Mouse (Mus musculus) CH12.LX (cell line): ENCODE data around the gene Defb28. TPM values are rescaled to one million over a fixed set of nuclear protein-coding genes. Genes with fewer than 3 reads are reported as not detected.

Experiments
- DNase-seq: peaks from one replicate; pipeline ENCODE4 v3.0.0-alpha.2; 2013; ENCODE audit errors: extremely low read depth
- H3K27ac ChIP-seq: 2 replicates; pipeline ENCODE4 v1.5.1; 2012; ENCODE audit warnings: low read depth, mild to moderate bottlenecking, control low read depth, moderate library complexity; ENCODE audit not compliant: insufficient read depth
- H3K27me3 ChIP-seq: replicated peaks from 2 replicates; pipeline ENCODE3; 2012; ENCODE audit warnings: inconsistent platforms
- H3K36me3 ChIP-seq, 2 experiments: replicated peaks in 1 of 2; 2 replicates each; pipeline versions ENCODE3 to v1.6.1; 2012; ENCODE audit warnings: inconsistent platforms in 1 of 2, low read length in 1 of 2, mild to moderate bottlenecking in 1 of 2, mixed read lengths in 1 of 2, moderate library complexity in 1 of 2; ENCODE audit not compliant: control insufficient read depth in 1 of 2, insufficient read depth in 1 of 2
- H3K4me1 ChIP-seq, 2 experiments: 2 replicates each; pipeline ENCODE4 v1.6.1; 2012; ENCODE audit warnings: inconsistent platforms in 1 of 2, moderate library complexity in 1 of 2; ENCODE audit not compliant: insufficient read depth in 2 of 2, control insufficient read depth in 1 of 2
- H3K4me2 ChIP-seq: 2 replicates; pipeline ENCODE4 v1.6.1; 2012; ENCODE audit warnings: low read depth, mild to moderate bottlenecking, control low read depth; ENCODE audit not compliant: poor library complexity, insufficient read depth, severe bottlenecking
- H3K4me3 ChIP-seq, 3 experiments: fragments of 150-350 bp in 1 of 3; sonication (generic) in 1 of 3; replicated peaks in 1 of 3; 2 replicates each; pipeline versions ENCODE3 to v1.5.1; 2011 to 2012; ENCODE audit warnings: low read depth in 2 of 3, low read length in 2 of 3, mild to moderate bottlenecking in 2 of 3, moderate library complexity in 2 of 3, control low read depth in 1 of 3, improper control_type of control experiment in 1 of 3, inconsistent platforms in 1 of 3, mixed read lengths in 1 of 3; ENCODE audit not compliant: poor library complexity in 1 of 3
- H3K79me2 ChIP-seq: replicated peaks from 2 replicates; pipeline ENCODE4 v1.6.1; 2012; ENCODE audit warnings: mild to moderate bottlenecking, moderate library complexity; ENCODE audit not compliant: control insufficient read depth, poor library complexity, insufficient read depth, severe bottlenecking; ENCODE audit errors: extremely low read depth
- H3K9ac ChIP-seq: 2 replicates; pipeline ENCODE4 v1.6.1; 2012; ENCODE audit warnings: low read depth, mild to moderate bottlenecking, control low read depth, moderate library complexity; ENCODE audit not compliant: insufficient read depth
- H3K9me3 ChIP-seq: replicated peaks from 2 replicates; pipeline ENCODE3; 2012; ENCODE audit warnings: low read length, inconsistent platforms, mixed read lengths
- CHD1 ChIP-seq: IDR thresholded peaks from 2 replicates; pipeline ENCODE4 v1.6.1; 2012; ENCODE audit warnings: low read depth, low read length, improper control_type of control experiment, inconsistent platforms
- CHD2 ChIP-seq: IDR thresholded peaks from 2 replicates; pipeline ENCODE4 v1.6.1; 2011; ENCODE audit warnings: low read length, improper control_type of control experiment
- CTCF ChIP-seq, 2 experiments: IDR thresholded peaks in 1 of 2; conservative IDR thresholded peaks in 1 of 2; 2 replicates each; pipeline ENCODE4 v1.5.1; 2011 to 2012; ENCODE audit warnings: low read depth in 2 of 2, low read length in 2 of 2, improper control_type of control experiment in 1 of 2, inconsistent platforms in 1 of 2, mild to moderate bottlenecking in 1 of 2, moderate library complexity in 1 of 2
- E2F4 ChIP-seq: IDR thresholded peaks from 2 replicates; pipeline ENCODE4 v1.6.1; 2011; ENCODE audit warnings: low read depth, low read length, improper control_type of control experiment; ENCODE audit not compliant: insufficient replicate concordance
- ELF1 ChIP-seq: IDR thresholded peaks from 2 replicates; pipeline ENCODE4 v1.6.1; 2014; ENCODE audit warnings: low read depth, mild to moderate bottlenecking, inconsistent platforms, low read length, improper control_type of control experiment
- ETS1 ChIP-seq: conservative IDR thresholded peaks from 2 replicates; pipeline ENCODE4 v1.6.1; 2012; ENCODE audit warnings: low read depth, mild to moderate bottlenecking, inconsistent platforms, low read length, improper control_type of control experiment, moderate library complexity
- GABPA ChIP-seq: IDR thresholded peaks from 2 replicates; pipeline ENCODE4 v1.6.1; 2012; ENCODE audit warnings: low read depth, low read length, improper control_type of control experiment, inconsistent platforms; ENCODE audit not compliant: insufficient replicate concordance
- IRF4 ChIP-seq: IDR thresholded peaks from 2 replicates; pipeline ENCODE4 v1.6.1; 2014; ENCODE audit warnings: low read depth, mild to moderate bottlenecking, inconsistent platforms, low read length, improper control_type of control experiment
- MAZ ChIP-seq: IDR thresholded peaks from 2 replicates; pipeline ENCODE4 v1.6.1; 2012; ENCODE audit warnings: low read depth, mild to moderate bottlenecking, inconsistent platforms, low read length, improper control_type of control experiment, moderate library complexity
- MEF2A ChIP-seq: IDR thresholded peaks from 2 replicates; pipeline ENCODE4 v1.6.1; 2014; ENCODE audit warnings: low read depth, mild to moderate bottlenecking, inconsistent platforms, low read length, improper control_type of control experiment, borderline replicate concordance
- MXI1 ChIP-seq: IDR thresholded peaks from 2 replicates; pipeline ENCODE4 v1.6.1; 2011; ENCODE audit warnings: mild to moderate bottlenecking, low read depth, low read length, improper control_type of control experiment
- MYC ChIP-seq: IDR thresholded peaks from 2 replicates; pipeline ENCODE4 v1.6.1; 2011; ENCODE audit warnings: low read depth, mild to moderate bottlenecking, improper control_type of control experiment, low read length
- NELFE ChIP-seq: IDR thresholded peaks from 2 replicates; pipeline ENCODE4 v1.6.1; 2011; ENCODE audit warnings: low read depth, low read length, improper control_type of control experiment
- NRF1 ChIP-seq: IDR thresholded peaks from 2 replicates; pipeline ENCODE4 v1.6.1; 2014; ENCODE audit warnings: low read depth, mild to moderate bottlenecking, inconsistent platforms, low read length, improper control_type of control experiment, moderate library complexity
- POLR2A ChIP-seq: IDR thresholded peaks from 2 replicates; pipeline ENCODE4 v1.6.1; 2011; ENCODE audit warnings: low read depth, mild to moderate bottlenecking, improper control_type of control experiment, low read length
- POLR2AphosphoS2 ChIP-seq: IDR thresholded peaks from 2 replicates; pipeline ENCODE4 v1.6.1; 2011; ENCODE audit warnings: low read depth, low read length, improper control_type of control experiment
- RAD21 ChIP-seq: IDR thresholded peaks from 2 replicates; pipeline ENCODE4 v1.6.1; 2011; ENCODE audit warnings: low read depth, mild to moderate bottlenecking, low read length, improper control_type of control experiment, moderate library complexity
- RCOR1 ChIP-seq: conservative IDR thresholded peaks from 2 replicates; pipeline ENCODE4 v1.6.1; 2012; ENCODE audit warnings: low read depth, mild to moderate bottlenecking, inconsistent platforms, low read length, improper control_type of control experiment
- SMC3 ChIP-seq: IDR thresholded peaks from 2 replicates; pipeline ENCODE4 v1.6.1; 2011; ENCODE audit warnings: low read depth, low read length, improper control_type of control experiment
- TCF12 ChIP-seq: IDR thresholded peaks from 2 replicates; pipeline ENCODE4 v1.6.1; 2014; ENCODE audit warnings: low read depth, mild to moderate bottlenecking, inconsistent platforms, low read length, improper control_type of control experiment
- UBTF ChIP-seq: IDR thresholded peaks from 2 replicates; pipeline ENCODE4 v1.6.1; 2012; ENCODE audit warnings: low read depth, mild to moderate bottlenecking, inconsistent platforms, low read length, improper control_type of control experiment, moderate library complexity
- USF1 ChIP-seq: IDR thresholded peaks from 2 replicates; pipeline ENCODE4 v1.6.1; 2014; ENCODE audit warnings: low read depth, mild to moderate bottlenecking, inconsistent platforms, low read length, improper control_type of control experiment
- ZC3H11A ChIP-seq: IDR thresholded peaks from 2 replicates; pipeline ENCODE4 v1.6.1; 2012; ENCODE audit warnings: low read depth, mild to moderate bottlenecking, inconsistent platforms, low read length, improper control_type of control experiment
- ZMIZ1 ChIP-seq: IDR thresholded peaks from 2 replicates; pipeline ENCODE4 v1.6.1; 2012; ENCODE audit warnings: low read depth, mild to moderate bottlenecking, inconsistent platforms, low read length, improper control_type of control experiment
- ZNF384 ChIP-seq: IDR thresholded peaks from 2 replicates; pipeline ENCODE4 v1.6.1; 2012; ENCODE audit warnings: low read depth, low read length, improper control_type of control experiment, inconsistent platforms
- dilution Hi-C: fragments of 300-500 bp; cut with MboI; formaldehyde crosslinking; loops from 2 replicates; pipeline ENCODE4 v1.14.3; 2020; ENCODE audit warnings: low sequenced_read_pairs; ENCODE audit not compliant: extremely low pct_unique_long_range_greater_than_20kb, extremely low pct_ligation_motif_present
- in situ Hi-C: fragments of 300-500 bp; cut with MboI; formaldehyde crosslinking; loops from 3 replicates; pipeline ENCODE4 v1.14.3; 2019; ENCODE audit warnings: low sequenced_read_pairs, low pct_ligation_motif_present, low pct_unique_long_range_greater_than_20kb, mixed read lengths
- polyA plus RNA-seq: library from polyadenylated mRNA; unstranded; fragments of >175 nt; gene quantifications from 2 replicates; pipeline ENCODE4 v1.2.1, GENCODE M21; 2012; ENCODE audit warnings: low read depth; ENCODE audit not compliant: insufficient read length
- total RNA-seq, 2 experiments: library from RNA; depleted of rRNA; stranded (reverse); fragments of 300-350 nt in 1 of 2; fragments of >200 nt in 1 of 2; gene quantifications; 2 replicates each; pipeline ENCODE4 v1.2.3; 2012 to 2014

Gene Defb28
- total and polyA plus RNA-seq, 3 experiments: not detected

GRCm38 (mm10) chr2:152500863-152501229, 17.2 kb upstream of the Defb28 start:
- in situ Hi-C loops: no loop called here
- dilution Hi-C loops: no loop called here
- Histone ChIP-seq H3K27me3 (peaks cover 8% of the 10 kb centered on the region), H3K27ac (no peak overlapping the region), H3K9ac (no peak overlapping the region), H3K79me2 (no peaks in the 10 kb centered on the region), H3K4me3 (no peak overlapping the region), H3K4me1 (no peaks in the 10 kb centered on the region)
- TF ChIP-seq SMC3: peak; percentile 17; the same call in 1 of the 2 replicates
- TF ChIP-seq E2F4: no peak
- no peak for TF ChIP-seq POLR2A
- TF ChIP-seq CHD2: no peak
- TF ChIP-seq CTCF (conservative IDR thresholded peaks at IDR 0.05 in 1 of 2, IDR thresholded peaks at IDR 0.05 in 1 of 2; ENCODE audit: low read depth in 2 of 2, low read length in 2 of 2): peak; percentile 10 to 44; a peak in 2 of 4 replicates
- no peak for TF ChIP-seq UBTF
- TF ChIP-seq RAD21: peak; percentile 35
- no peak for TF ChIP-seq USF1
- TF ChIP-seq, all 38 proteins: peak for 3
- Histone ChIP-seq H3K9me3 (peaks cover 2% of the 10 kb centered on the region), H3K4me2 (no peak overlapping the region), H3K36me3 (no peaks in the 10 kb centered on the region)
- no peak for DNase-seq

- H3K27me3 ChIP-seq: peaks cover 13% of the 10 kb centered on the region
- dilution Hi-C loops: no loop called here
These were observed 14.1 kb upstream of the Defb28 start for GRCm38 (mm10) chr2:152503950-152504349.

GRCm38 (mm10) chr2:152511592-152511991, 6.5 kb upstream of the Defb28 start, which contains the start of gene Defb26:
Defb26 (minus strand) TSS chr2:152511692.
- in situ Hi-C loops: no loop called here
- no peak for DNase-seq
- Histone ChIP-seq H3K79me2 (no peaks in the 10 kb centered on the region), H3K4me3 (no peak within 1 kb of the TSS), H3K27me3 (peaks cover 43% of the 10 kb centered on the region), H3K9ac (no peak within 1 kb of the TSS), H3K9me3 (no peaks in the 10 kb centered on the region), H3K36me3 (no peaks in the 10 kb centered on the region), H3K27ac (no peak within 1 kb of the TSS), H3K4me2 (no peak within 1 kb of the TSS), H3K4me1 (no peaks in the 10 kb centered on the region; a peak in 1 of 4 replicates)
- dilution Hi-C loops: no loop called here
- TF ChIP-seq CHD1 (no peak), CHD2 (no peak), ELF1 (no peak), IRF4 (no peak), NELFE (no peak), MYC (no peak), MEF2A (no peak), POLR2AphosphoS2 (no peak), GABPA (no peak), MAZ (no peak), ETS1 (no peak), ZC3H11A (no peak), ZMIZ1 (no peak), MXI1 (no peak), UBTF (no peak), CTCF (conservative IDR thresholded peaks at IDR 0.05 in 1 of 2, IDR thresholded peaks at IDR 0.05 in 1 of 2; ENCODE audit: low read depth in 2 of 2, low read length in 2 of 2) (no peak), ZNF384 (no peak), RCOR1 (no peak)

More at GRCm38 (mm10) chr2:152503950-152504349, 14.1 kb upstream of the Defb28 start:
- Histone ChIP-seq H3K9ac (no peak overlapping the region), H3K79me2 (no peaks in the 10 kb centered on the region), H3K27ac (no peak overlapping the region), H3K9me3 (peaks cover 2% of the 10 kb centered on the region), H3K36me3 (no peaks in the 10 kb centered on the region), H3K4me2 (no peak overlapping the region), H3K4me1 (no peaks in the 10 kb centered on the region), H3K4me3 (no peak overlapping the region)
- in situ Hi-C loops: no loop called here
- TF ChIP-seq ZMIZ1 (no peak), ELF1 (no peak), ZNF384 (no peak), MYC (no peak), IRF4 (no peak), TCF12 (no peak), POLR2A (no peak), NRF1 (no peak), NELFE (no peak), RAD21 (no peak), MAZ (no peak), UBTF (no peak)
- DNase-seq: no peak
